Mouse (Mus musculus) spleen, postnatal 4 days (tissue): ENCODE data around the gene Fam13c.
"Not testable (repeated sequence)": the region's sequence is repeated elsewhere in the genome, so short reads cannot be mapped to it uniquely, and the experiment has no call there.

Source experiments
- DNase-seq, 2 experiments: peaks; one replicate each; pipeline ENCODE4 v3.0.0; 2022; ENCODE audit warnings: low spot score in 2 of 2

The Fam13c gene

DNA sequence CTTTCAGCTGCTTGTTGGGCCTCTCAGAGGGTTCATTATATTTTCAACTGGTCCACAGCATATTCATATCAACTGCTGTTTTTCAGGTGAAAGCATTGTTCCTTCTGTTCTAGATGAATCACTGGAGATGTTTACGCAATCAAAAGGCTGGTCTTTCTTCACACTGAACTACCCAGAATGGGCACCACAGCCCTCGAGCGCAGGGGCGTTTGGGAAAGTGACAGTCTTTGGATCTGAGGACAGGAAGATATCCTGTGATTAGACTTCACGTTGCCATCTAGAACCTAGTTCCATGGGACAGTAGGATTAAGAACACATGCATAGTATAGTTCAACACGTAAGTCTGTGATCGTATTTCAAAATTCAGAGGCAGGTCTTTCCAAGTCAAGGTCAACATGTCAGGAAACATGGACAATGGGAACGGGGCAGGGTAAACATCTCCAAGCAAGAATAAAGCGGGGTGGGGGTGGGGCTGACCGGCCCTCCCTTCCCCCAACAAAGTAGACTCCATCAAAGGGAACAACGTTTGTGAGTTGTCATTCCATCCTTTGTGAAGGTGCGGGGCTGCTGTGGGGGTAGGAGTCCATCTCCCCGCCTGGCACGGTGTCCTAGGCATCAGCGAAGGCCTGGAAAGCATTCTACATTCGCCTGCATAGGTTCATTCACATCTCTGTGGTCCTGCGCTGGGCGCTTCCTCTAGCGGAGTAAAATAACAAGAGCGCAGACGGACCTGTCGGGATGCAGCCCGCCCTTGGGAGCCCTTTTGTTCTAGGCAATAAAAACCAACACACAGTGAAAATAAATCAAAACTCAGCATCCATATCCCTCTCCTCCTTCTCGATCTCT lies at the start of gene Fam13c:
Gene Fam13c, plus strand, starts transcription at position 806 of the 846 bp plus-strand sequence.
- DNase-seq = no peak

DNA sequence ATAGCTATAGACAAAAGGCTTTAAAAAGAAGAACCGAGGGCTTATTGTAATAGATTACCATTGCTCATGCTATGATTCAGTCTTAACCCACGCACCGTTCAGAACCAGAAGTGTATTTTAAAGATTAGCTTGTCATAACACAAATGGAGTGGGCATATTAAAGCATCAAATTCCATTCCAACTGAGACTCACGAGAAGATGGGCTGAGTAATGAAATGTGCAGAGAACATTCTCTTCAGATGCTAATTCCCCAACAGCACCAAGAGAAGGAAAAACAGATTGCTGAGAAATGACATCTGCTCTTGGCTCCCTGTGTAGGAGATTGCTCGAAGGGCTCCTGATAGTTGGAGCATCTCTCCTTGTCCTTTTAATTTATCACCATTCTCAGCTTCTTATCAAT lies 44.4 kb upstream of the Fam13c start:
- no peak for DNase-seq

DNA sequence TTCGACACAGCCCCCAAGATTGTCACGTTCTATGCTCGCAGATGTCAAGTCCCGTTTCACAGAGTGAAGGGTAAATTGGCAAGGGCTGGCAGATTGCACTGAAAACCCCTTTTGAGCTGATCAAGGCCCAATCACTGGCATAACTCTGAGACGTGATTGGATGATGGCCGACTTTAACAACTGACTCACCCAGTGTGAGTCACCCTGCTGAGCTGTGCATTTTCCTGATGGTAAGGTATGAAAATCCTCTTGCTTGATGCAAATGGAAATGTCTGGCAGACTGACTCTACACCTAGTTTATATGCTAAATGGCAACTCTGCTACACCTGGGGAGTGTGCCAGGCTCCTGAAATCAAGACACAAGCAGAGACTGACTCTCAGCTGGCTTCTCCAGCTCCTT lies 42.1 kb upstream of the Fam13c start:
- DNase-seq = no peak

DNA sequence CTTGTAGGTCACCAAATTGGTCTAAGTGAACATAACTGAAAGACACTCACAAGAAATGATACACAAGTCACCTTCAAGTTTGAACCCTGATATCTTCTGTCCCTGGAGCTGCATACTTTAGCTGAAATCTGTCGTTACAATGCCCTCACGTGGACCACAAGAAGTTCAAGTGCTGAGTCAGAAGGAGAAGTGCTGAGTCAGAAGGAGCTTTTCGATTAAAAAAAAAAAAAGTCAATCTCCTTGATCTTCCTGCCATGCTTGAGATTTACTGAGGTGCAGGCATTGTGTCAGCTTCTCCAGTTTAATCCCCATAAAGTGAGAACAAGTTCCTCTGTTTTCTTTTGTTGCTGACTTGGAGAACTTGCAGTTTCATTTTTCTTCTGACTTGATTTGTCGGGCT lies 38.3 kb upstream of the Fam13c start:
- DNase-seq = no peak

DNA sequence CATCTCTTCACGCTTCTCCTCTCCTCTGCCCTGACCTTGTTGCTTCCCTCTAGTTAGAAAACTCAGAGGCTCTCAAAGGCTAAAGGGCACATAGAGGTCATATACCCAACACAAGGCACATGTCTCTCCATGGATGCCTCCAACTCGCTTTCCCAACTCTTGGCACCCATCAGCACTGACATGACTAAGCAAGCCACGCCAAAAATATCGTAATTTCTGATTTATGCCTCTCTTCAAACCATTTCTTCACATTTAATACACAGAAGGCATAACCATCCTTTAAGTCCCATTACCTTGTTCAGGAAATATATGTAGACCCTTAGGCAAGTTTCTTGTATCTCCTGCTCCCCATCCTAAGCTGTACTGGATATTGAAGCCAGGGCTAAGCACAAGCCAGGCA lies 37.6 kb upstream of the Fam13c start:
- no peak for DNase-seq

DNA sequence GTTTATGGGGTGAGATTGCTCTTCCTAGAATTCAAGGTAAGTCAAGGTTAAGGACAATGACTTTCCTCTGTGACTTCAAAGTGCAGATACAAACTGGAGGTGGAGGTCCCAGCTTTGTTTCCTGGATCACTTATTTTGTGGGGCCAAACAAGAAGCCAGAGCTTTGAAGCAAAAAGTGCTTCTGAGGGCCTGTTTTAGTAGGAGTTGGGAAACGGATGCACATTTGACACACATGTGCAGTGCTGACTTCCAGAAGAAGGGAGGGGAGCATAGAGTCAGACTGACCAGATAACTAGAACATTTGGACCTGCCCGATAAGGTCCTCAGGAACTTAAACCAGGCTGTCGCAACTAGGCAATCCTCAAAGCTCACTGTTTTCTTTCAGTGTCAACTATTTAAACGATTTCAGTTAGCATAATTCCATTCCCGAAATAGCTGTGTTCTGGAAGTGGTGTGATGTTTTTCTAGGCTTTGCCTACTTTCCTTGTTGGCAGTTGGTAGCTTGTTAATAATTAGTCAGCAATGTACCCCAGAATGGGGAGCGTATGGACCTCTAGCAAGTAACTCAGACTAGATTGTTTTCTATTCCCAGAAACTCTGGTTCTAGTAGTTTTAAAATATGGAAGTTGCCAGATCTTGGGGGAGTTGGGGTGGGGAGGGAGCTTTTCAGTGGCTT lies 22.3 kb upstream of the Fam13c start:
- DNase-seq = no peak

DNA sequence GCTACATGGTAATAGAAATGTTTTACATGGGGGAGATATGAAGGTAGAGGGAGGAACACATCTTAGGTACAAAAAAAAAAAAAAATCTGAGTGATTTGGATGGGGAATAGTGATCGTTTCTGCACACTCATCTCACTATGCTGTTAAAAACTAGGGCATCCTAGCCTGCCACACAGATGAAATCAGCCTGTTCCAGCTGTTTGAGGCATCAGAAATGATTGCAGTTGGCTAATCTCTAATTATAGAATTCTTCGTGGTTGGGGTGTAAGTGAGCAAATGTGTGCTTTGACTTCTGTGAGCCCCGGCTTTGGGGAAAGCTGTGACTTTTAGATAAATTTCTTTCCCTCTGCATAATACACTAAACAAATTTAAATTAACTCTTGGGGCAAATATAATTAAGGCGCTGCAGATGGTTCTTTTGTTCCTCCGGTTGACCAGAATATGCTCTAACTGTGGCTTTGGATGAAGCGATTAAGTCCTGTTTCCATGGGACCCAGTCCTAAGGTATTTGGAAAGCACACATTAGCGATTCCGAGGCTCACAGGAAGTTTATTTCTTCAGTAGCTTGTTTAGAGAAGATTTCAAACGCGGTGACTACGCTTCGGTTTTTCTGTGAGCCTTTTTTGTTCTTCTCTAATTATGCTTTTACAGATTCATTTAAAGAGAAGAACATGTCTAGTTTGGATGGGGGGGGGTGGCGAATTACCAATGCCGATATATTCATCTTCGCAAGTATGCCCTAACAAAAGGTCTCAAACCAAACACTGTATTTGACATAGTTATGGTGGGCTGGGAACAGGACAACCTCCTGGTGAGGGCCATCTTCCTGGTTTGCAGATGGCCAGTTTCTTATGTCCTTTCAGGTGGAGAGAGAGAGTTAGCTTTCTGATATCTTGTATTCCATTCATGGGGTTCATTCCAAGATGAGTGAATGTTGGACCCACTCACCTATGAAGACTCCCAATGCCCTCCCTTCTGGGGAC lies 20.7 kb upstream of the Fam13c start:
- no peak for DNase-seq

DNA sequence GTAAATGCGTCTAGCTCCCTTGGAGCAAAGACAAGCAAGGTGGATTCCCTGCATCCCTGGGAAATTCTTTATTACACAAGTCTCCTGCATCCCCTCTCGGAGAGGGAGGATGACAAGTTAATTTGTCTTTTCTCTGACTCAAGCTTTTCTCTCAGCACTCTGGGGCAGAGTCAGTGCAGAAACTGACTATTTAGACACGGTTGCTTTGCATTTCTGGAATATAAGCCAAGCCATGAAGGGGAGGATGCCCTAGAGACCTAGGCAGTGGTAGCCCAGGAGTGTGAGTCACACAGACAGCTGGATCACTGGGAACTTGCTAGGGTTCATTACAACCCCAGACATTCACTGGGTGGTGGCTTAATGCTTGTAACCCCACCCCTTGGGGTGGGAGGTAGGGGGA lies 13.9 kb upstream of the Fam13c start:
- no peak for DNase-seq

DNA sequence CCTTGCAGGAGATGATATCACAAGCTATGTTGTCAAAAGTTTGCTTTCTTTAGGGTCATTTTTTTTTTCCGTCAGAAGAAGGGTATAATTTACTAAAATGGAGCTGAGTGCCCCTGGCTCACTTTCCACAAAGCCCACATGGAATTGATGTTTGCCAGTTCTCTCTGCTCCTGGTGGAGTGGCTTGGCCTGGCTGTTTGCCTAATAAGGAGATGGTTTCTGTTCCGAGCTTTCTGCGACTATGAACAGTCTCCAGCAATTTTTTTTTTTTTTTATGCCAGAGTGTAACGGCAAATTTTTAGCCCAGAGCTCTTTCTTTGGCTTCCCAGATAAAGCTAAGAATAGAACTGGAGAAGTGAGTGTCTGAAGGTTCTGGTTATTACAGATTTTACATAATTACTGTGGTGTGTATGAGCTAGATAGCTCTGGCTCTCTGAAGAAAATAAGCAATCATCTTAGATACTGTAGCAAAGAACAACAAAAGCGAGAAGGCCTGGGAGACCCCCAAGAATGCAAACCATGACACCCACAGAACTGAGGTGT lies 12.1 kb upstream of the Fam13c start:
- no peak for DNase-seq

DNA sequence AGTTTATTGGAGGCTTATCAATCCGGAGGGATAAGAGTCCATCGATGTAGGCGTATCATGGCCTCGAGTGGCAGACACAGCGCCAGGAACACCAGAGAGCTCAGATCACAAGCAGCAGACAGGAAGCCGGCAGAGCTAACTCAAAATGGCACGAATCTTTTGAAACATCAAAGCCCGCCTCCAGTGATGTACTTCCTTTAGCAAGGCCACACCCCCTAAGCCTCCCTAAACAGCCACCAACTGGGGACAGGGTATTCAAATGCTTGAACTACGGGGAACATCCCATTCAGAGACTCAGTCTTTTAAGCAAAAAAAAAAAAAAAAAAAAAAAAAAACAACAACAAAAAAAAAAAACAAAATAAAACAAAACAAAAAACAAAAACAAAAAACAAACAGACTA lies 10.9 kb upstream of the Fam13c start:
- no peak for DNase-seq

DNA sequence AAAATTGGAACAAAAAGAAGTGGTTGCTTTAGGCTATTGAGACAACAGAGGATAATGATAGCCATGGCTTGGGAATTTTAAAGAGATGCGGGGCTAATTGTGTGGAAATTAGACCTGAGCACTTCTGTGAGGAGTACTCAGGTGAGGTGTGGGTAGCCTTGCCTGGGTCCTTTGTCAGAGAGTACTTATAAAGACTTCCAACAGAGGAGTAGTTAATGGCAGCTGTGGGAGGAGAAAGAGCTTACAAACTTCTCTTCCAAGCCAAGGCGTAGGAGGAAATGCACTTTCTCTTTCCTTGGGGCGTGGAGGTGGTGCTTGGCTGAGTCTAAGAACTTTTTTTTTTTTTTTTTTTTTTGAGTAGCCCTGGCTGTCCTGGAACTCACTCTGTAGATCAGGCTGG lies 6.9 kb upstream of the Fam13c start:
- DNase-seq = no peak

DNA sequence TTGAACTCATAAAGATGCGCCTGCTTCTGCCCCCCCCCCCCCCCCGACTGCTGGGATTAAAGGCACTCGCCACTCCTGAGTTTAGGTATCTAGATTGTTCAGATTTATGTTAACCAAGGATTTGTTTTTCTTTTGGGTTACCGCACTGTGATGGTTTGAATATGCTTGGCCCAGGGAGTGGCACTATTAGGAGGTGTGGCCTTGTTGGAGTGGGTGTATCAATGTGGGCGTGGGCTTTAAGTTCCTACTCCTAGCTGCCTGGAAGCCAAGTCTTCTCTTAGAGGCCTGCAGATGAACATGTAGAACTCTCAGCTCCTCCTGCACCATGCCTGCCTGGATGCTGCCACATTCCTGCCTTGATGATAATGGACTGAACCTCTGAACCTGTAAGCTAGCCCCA lies 6.5 kb upstream of the Fam13c start:
- DNase-seq = not testable (repeated sequence)

DNA sequence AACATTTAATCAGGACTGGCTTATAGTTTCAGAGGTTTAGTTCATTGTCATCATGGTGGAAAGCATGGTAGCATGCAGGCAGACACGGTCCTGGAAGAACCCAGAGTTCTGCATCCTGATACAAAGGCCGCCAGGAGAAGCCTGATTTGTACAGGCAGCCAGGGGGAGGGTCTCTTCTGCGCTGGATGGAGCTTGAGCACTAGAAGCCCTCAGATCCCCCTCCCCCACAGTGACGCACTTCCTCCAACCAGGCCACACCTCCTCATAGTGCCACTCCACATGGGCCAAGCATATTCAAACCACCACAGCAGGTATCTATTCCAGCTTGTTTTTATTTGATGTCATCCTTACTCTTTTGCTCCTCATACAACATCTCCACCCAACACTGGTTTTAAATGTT lies 3.6 kb upstream of the Fam13c start:
- DNase-seq = no peak

DNA sequence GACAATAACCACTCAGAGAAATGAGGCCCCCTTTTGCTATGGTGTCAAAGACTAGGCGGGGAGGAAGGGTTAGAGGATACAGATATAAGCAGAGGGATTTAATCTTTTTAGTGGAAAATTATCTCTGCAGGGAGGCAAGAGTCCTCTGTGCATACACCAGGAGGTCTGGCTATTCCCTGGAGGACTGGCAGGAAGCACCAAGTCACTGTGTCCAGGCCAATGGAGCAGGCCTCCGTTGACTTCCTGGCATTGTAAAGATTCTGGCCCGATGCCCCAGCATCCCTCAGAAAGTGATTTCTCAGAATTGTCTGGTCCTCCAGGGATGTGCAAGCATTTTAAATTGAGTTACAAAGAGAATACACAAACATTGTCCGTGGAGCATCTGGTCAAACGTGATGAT lies 3.0 kb upstream of the Fam13c start:
- DNase-seq = no peak

DNA sequence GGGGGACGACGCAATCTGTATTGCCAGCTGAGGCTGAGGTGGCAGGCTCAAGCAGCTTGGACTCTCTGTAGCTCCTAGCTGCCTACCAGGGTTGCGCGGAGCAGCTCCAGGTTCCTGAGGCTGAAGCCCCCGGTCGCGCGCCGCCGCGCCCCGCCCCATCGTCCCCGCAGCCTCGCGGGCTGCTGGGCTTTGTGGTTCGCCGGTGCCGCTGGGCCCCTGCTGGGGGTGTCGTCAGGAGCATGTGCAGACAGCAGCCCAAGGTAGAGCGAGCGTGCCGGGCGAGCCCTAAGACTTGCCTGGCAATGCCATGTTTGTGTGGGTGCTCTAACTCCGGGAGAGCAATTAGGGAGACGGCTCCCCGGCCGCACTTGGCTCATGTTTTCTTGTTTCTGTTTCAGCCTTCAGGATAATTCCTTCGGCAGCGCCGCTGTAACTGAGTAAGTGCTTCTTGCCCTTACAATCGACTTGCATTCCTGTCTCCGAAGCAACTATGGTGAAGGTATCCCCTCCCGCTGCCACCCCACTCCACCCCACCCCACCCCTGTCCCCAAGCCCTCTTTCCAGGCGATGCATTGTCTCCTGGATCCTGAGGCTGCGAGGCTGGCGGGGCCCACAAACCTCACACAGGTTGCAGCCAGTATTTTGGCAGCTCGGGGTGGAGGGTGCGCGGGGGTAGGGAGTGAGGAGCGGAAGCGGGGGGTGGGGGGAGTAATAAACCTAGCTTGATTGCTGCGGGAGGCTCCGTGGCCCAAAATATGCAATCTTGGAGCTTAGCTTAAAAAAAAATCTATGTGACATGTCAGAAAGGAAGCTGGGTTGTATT lies 569 bp downstream of the Fam13c start:
- no peak for DNase-seq

DNA sequence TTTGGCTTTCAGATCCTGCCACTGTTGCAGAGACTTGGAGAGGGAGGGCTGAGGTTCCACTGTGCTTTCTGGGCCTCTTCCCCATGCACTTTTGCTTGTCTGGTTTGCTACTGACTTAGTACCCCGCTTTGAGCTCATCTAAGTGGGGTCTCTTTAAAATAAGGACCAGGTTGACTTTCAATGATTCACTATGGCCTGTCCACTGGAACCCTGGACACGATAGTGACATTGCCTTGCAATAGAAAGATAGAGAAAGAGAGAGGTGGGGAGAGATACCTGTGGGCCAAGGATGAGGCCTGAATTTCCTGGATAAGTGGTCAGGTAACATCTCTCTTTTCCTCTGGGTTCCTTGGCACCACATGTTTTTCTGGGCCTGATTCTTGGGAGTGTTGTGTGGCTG lies 1.9 kb downstream of the Fam13c start:
- DNase-seq = no peak

DNA sequence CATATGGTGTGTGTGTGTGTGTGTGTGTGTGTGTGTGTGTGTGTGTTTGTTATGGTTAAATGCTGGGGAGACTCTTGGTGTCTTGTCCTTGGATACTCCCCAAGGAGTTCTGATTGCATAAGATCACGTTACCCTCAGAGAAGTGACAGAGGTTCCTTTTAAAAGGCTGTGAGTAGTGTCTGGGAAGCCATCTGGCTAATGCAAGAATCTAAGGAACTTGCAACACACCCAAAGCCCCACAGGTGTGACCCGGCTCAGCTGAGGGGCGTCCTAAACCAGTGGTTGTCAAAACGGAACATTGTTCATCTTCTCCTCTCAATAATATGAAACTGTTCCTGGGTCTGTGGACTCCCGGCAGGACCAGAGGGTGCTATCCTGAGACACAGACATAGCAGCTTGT lies 2.3 kb downstream of the Fam13c start:
- DNase-seq = no peak

DNA sequence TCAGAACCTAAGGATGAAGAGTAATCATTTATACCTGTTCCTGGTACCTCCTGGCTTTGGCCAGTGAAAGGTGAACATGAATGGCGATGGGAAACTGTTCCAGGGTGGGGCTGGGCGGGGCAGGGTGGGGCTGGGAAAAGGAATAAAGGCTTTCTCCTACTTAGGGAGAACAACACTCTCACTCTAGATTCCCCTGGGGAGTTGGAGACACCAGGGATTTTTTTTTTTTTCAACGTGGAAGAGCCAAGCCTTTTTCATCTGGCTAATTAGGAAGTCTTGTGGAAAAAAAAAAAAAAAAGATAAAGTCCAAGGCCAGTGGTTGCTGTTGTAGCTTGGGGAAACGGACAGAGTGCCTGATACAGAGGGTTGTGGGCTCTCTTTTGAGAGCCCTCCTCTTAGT lies 7.5 kb downstream of the Fam13c start:
- DNase-seq = no peak

DNA sequence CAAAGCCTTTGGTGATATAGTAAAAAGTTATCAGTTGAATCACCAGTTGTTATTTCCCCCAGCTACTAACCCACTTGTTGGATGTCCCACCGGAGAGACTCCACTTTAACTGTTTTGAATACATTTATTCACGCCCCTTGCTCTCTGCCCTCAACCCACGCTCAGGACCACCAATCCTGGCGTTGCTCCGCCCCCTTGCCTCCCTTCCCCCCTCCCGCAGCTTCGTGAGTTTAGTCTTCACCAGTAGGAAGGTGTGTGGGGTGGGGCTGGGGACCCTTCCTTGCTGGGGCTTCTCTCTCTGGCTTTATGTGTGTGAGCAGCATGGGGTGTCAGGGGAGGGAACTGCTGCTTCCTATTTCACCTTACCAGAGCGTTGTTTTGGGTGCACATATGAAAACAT lies 8.9 kb downstream of the Fam13c start:
- no peak for DNase-seq

DNA sequence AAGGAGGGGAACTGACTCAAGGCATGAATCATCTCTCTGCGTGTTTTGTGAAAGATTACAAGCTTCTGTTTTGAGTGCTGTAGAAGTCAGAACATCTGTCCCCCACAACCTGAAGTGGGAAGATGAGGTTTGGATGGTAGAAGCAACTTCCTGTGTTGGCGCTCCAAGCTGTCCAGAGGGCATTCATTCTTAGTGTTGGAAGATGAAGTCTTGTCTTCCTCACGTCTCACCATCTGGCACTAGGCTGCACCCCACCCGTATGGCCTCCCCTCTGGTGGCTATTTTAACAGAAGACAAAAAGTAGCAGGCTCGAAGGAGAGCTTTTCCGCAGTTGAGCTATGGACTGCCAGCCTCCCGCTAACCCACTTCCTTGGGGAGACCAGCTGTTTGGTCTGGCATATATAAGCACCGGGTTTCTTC lies 15.6 kb downstream of the Fam13c start:
- no peak for DNase-seq
